Mouse (Mus musculus) kidney, postnatal 10 days (tissue): Measurements from ENCODE around the gene Tceal1.
"Not testable (repeated sequence)": the region's sequence is repeated elsewhere in the genome, so short reads cannot be mapped to it uniquely, and the experiment has no call there.

ENCODE experiments used
- DNase-seq: peaks from one replicate; pipeline ENCODE4 v3.0.0; 2021; ENCODE audit warnings: mixed read lengths

The Tceal1 gene

DNA sequence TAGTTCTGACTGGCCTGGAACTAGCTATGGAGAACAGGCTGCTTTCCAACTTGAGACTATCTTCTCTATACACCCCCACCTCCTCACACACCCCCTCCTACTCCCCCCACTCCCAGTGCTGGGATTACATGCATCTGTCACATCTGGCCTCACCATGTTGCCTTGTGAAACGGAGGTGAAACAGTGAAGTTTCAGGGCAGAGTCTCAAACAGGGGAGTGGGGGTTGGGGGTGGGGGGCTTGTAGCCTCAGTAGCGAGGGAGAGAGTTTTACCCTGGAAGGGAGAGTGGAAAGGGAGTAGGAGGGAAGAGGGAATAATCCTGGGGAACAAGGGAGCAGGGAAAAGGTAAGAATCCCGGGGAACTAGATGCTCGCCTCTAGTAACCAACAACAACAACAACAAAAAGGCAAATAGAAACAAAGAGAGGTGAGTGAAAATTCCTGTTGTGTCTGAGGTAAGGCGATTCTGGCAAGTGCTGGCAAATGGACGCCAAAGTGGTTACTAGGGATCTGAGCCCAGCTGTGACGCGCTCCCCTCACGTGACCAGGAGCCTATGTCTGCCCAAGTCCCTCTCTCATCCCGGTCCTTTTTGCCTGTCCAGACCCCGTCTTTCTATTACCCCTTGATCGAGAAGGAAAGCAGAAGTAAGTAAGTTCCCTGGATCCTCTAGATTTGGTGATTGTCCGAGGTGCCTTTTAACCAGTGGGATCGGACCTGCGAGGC, at the start of gene Tceal1:
TSS of gene Tceal1 (plus strand) at position 537 of the 722 bp plus-strand sequence.
- peak; percentile 80 for DNase-seq

DNA sequence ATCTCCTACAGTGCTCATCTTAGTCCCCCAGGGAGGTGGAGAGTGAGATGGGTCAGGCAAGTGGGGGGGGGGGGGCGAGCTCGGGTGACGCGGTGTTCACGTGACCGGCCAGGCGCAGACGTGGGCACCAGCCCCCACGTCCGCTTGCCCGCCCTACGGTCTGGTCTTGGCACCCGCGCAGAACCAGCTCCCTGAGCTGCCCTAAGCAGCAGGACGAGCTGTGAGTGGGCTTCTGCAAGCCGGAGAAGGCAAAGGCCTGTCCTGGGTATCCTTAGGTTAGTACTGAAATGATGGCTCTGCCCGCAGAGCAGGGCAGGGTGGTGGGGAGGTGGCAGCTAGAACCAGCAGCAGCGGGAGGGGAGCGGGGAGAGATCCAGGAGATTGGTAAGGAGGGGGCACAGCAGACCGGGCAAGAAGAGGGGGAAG, 41.5 kb upstream of the Tceal1 start:
- DNase-seq: peak; percentile 7

DNA sequence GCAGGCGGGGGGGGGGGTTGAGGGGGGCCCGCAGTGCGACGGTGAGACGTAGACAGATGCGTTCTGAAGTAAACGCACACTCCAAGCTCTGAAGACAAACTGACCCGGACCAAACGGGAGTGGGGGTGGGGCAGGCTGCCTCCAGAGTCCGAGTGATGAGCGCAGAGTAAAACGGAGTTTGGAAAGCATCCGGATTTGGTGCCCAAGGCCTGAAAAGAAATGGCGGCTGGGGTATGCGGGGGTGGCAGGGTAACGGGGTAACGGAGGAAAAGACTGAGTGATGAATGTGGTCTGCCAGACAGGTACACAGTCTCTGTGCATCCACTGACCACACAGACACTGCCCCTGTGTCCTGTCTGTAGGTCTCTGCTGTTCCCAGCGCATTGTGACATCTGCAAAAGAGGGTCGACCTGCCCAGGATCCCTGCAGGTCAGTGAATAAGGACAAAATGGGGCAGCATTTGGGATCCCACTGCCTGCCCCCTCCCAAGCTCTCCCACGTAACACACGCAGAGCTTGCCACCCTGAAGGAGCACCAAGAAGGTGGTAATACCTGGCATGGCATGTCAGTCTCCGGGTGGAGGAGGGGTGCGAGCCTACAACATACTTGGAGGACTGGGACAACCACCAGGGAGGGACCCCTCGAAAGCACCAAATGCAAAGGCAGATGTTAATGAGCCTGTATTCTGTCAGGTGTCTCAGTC, 40.9 kb upstream of the Tceal1 start:
- peak; percentile 12 for DNase-seq

DNA sequence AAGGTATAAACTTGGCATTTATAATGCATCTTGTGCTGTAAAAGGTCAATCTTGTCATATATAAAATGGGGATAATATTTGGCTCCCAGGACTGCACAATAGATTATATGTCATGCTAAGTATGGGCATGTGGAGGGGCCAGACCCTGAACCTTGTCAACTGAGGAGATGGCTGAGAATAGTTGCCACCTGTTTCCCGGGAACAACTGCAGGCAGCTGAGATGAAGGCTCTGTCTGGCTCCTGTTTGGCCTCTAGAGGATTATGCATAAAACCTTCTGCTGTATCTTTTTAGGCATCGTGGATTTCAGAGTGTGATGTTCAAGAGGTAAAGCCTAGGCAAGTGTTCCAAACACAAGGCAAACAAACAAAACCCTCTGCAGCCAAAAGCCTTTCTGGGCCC, 39.0 kb upstream of the Tceal1 start:
- no peak for DNase-seq

GRCm38 (mm10) chrX:136680989-136681388, 26.8 kb upstream of the Tceal1 start:
- DNase-seq: no peak

- not testable (repeated sequence) for DNase-seq
Measured at GRCm38 (mm10) chrX:136691606-136692293, 16.0 kb upstream of the Tceal1 start.

- no peak for DNase-seq
Measured at GRCm38 (mm10) chrX:136692294-136692675, 15.5 kb upstream of the Tceal1 start.

- no peak for DNase-seq
Measured at GRCm38 (mm10) chrX:136693196-136693595, 14.6 kb upstream of the Tceal1 start.

DNA sequence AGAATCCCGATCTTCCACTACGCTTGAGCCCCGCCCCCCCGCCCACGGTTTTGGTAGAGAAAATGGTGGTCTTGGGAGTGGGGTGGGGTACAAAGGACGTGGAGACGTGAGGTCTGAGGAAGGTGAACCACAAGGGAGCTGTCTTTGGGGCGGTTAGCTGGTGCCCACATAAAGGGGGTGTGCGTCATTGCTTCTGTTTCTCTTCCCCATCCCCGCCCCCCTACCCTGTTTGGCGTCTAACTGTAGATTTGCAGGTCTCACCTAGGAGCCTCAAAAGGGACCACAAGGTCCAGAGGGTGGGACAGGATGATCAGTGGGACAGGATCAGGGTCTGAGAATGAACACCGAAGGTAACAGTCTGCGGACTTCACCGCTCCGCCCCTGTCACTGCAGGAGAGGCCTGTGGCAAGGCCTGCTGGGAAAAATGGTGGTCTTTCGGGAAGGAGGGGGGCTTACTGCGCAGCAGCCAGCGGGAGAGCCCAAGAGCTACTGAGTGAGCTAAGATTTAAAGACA, 443 bp downstream of the Tceal1 start:
- peak; percentile 59 for DNase-seq

DNA sequence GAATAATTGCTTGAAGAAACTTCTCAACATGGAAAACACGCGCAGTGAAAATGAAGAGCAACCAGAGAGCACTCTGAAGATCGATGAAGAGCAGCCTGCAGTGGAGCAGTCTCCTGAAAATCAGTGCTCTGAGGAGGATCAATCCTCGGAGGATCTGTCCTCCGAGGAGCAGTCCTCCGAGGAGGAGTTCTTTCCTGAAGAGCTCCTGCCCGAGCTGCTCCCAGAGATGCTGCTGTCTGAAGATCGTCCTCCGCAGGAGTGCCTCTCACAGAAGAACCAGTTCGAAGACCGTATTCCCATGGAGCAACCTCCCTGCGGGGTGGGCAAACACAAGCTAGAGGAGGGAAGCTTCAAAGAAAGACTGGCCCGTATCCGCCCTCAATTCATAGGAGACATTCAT, 1.0 kb downstream of the Tceal1 start:
- DNase-seq: peak; percentile 9

- not testable (repeated sequence) for DNase-seq
Measured at GRCm38 (mm10) chrX:136714742-136715474, 7.1 kb downstream of the Tceal1 start.

DNA sequence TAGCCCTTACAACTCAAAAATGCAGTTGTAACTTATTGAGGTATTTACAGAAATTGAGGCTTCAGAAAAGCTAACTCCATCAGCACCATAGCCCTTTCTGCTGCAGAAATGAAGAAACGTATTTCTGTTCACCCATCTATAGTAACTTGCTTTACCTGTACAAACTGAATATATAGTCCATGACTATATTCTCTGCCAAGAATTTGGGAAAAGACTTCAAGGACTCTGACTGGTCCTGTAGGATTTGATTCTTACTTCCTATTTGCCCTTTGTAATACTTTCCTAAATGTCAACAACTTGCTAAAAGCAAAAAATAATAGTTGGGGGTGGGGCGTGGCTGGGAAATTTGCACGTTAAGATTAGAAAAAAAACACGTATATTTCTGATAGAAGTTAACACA, 24.2 kb downstream of the Tceal1 start:
- no peak for DNase-seq

GRCm38 (mm10) chrX:136740087-136740790, 32.5 kb downstream of the Tceal1 start:
- DNase-seq: peak; percentile 7

DNA sequence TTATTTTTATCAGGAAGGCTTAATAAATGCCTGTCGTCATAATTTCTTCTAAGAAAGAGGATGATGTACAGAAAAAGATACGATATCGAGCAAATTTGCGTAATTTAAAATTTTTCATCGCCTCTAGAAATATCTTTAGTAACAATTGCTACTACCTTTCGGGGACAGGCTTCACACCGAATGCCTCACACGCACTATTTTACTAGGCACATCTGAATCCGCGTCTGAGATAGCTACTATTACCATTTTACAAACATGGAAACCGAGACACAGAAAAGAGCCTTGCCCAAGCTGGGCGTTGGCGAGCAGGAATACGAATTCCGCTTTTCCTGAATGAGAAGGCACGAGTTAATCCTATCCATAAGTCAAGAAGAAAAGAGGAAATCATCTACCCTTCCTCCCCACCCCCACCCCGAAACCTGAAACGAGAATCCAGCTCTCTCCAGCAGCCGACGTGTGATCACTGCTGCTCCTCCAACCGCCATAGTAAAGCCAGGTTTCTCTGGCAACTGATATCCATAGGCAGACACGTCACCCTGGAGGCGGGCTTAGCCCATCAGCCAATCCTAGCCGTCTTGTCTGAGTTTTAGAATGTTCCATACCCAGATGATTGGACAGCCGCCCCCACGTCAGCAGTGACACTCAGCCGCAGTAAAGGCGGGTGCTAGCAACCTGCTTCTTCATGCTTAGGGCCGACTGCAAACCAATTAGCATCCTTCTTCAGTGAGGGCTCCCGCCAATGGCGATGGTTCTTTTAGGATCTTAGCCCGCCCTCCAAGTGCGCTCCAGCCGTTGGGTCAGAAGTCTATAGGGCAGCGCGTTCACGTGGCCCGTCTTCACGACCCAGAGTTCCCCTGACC, 33.2 kb downstream of the Tceal1 start:
- peak; percentile 94 for DNase-seq

- DNase-seq: peak; percentile 93
Measured at GRCm38 (mm10) chrX:136741651-136742201, 33.9 kb downstream of the Tceal1 start.

GRCm38 (mm10) chrX:136742241-136742640, 34.5 kb downstream of the Tceal1 start:
- DNase-seq: peak; percentile 14

GRCm38 (mm10) chrX:136742661-136743103, 34.9 kb downstream of the Tceal1 start:
- DNase-seq: peak; percentile 74

GRCm38 (mm10) chrX:136743459-136743858, 35.7 kb downstream of the Tceal1 start, which contains the start of gene Morf4l2:
Morf4l2 (minus strand) TSS chrX:136743690.
- peak; percentile 6 for DNase-seq

DNA sequence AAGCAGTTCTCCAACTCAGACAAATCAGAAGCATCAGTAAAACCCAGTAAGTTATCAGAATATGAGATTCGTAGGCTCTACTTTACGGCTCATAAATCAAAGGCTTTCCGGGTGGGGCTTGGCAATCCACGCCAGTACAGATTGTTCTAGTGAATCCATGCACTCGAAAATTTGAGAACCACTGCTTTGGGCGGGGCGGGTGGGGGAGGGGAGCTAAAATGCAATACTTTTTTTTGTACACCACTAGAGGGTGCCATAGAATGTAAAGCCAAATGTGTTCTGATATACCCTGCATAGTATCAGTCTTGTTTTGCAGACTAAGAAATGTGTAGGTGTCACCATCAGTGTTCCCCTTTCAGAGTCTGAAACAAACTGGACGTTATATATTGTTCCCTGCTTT, 36.9 kb downstream of the Tceal1 start:
- DNase-seq: no peak

DNA sequence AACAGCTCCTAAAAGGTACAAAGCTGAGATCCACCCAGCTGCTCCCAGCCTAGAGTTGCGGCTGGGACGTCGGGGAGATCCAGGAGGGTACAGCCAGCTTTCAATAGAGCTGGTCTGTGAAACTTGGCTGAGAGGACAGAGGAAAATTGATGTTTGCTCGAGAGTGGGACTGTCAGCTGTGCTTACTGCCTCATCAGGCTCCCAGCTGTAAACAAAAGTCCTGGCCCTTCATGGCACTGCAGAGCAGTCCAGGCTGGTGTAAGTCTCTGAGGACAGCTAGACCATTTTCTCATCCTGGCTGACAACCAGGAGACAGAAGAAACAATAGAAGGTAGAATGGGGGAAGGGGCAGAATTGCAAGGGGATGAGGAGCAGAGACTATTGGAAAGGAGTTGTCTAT, 41.5 kb downstream of the Tceal1 start:
- no peak for DNase-seq

- DNase-seq: no peak
Measured at GRCm38 (mm10) chrX:136755464-136755863, 47.7 kb downstream of the Tceal1 start.
